Mouse (Mus musculus): ENCODE results near the gene Caln1. TPM values are rescaled to one million over a fixed set of nuclear protein-coding genes. Genes with fewer than 3 reads are reported as not detected.

Caln1 gene
- polyA plus RNA-seq, 1 experiment: not detected

DNA sequence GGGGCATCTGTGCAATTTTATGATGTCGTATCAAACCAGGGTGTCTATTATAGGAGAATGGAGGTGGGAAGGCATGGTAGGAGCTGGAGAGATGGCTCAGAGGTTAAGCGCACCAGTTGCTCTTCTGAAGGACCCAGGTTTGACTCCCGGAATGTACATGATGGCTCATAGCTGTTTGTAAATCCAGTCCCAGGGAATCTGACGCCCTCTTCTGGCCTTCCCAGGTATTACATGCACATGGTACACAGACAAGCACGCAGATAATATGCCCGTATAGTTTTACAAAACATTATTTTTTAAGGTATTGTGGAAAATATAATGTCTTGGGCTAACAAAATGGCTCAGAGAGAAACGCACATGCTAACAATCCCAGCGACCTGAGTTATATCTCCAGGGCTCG lies 443.8 kb downstream of the Caln1 start:
- Histone ChIP-seq H3K27ac (ENCODE audit: insufficient read depth, low read depth, low read length) (no peak overlapping the region), H3K27me3 (ENCODE audit: control insufficient read depth, insufficient read depth, low read length) (no peaks in the 10 kb centered on the region), H3K4me3 (ENCODE audit: low read depth, low read length) (no peak overlapping the region), H3K36me3 (ENCODE audit: control insufficient read depth, insufficient read depth, low read length) (no peaks in the 10 kb centered on the region), H3K4me1 (ENCODE audit: control insufficient read depth, insufficient read depth, insufficient read length, low read length) (no peaks in the 10 kb centered on the region)
- no peak for TF ChIP-seq POLR2A (IDR thresholded peaks at IDR 0.05; ENCODE audit: low read depth, low read length)
- peak; percentile 17; the same call in 1 of the 2 replicates for TF ChIP-seq CTCF (IDR thresholded peaks at IDR 0.05; ENCODE audit: extremely low read depth, insufficient read length, insufficient replicate concordance, low read depth, low read length)
- 82% methylated on average over 9 of the region's 9 CpGs for WGBS

DNA sequence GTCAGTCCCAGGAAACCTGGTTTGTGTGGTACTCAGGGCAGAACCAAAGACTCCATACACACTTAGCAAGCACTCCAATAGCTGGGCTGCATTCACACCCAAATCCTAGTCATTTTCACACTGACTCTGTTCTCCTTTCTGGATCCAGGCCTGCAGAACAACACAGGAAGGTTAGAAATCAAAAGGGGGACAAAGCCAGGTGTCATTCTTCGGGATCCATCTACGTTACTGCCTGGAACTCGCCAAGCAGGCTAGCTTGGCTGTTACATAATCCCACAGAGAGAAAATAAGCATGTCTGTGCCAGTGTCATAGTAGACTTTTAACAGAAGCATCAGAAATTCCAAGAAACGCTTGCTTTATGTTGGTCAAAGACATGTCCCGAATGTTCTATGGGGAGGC lies 446.1 kb downstream of the Caln1 start:
- 83% methylated on average over 5 of the region's 5 CpGs for WGBS
- no peaks in the 10 kb centered on the region for H3K4me1 ChIP-seq (ENCODE audit: control insufficient read depth, insufficient read depth, insufficient read length, low read length)
- H3K36me3 ChIP-seq (ENCODE audit: control insufficient read depth, insufficient read depth, low read length): no peaks in the 10 kb centered on the region
- no peak overlapping the region for H3K4me3 ChIP-seq (ENCODE audit: low read depth, low read length)
- H3K27me3 ChIP-seq (ENCODE audit: control insufficient read depth, insufficient read depth, low read length): no peaks in the 10 kb centered on the region
- H3K27ac ChIP-seq (ENCODE audit: insufficient read depth, low read depth, low read length): no peak overlapping the region
- TF ChIP-seq POLR2A (IDR thresholded peaks at IDR 0.05; ENCODE audit: low read depth, low read length) (no peak), CTCF (IDR thresholded peaks at IDR 0.05; ENCODE audit: extremely low read depth, insufficient read length, insufficient replicate concordance, low read depth, low read length) (no peak)

DNA sequence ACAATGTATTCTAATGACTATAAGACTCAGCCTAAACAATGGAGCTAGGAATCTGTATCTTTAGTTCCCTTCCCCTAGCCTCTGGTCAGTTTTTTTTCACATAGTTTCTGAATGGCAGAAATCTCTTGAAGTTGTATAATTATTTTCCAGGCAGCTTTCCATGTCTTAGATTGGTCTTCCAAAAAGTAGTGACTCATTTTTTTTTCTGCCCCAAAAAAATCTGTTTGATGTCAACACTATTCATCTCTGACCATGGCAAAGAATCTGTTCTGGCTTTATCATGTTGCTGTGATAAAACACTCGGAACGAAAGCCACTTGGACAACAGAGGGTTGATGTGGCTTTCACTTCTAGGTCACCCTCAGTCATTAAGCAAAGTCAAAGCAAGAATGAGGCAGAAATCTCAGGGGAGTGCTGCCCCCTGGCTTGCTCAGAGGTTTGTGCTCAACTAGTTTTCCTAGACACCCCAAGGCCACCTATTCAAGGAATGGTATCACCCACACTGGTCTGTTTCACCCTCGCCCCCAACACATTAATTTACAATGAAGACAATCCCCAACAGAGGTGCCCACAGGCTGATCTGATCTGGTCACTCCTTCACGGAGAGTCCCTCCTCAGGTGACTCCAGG lies 450.9 kb downstream of the Caln1 start:
- no peak overlapping the region for H3K27ac ChIP-seq (ENCODE audit: insufficient read depth, low read depth, low read length)
- TF ChIP-seq POLR2A (IDR thresholded peaks at IDR 0.05; ENCODE audit: low read depth, low read length) (no peak), CTCF (IDR thresholded peaks at IDR 0.05; ENCODE audit: extremely low read depth, insufficient read length, insufficient replicate concordance, low read depth, low read length) (no peak)
- no peaks in the 10 kb centered on the region for H3K4me1 ChIP-seq (ENCODE audit: control insufficient read depth, insufficient read depth, insufficient read length, low read length)
- 65% methylated on average over 4 of the region's 4 CpGs for WGBS
- H3K4me3 ChIP-seq (ENCODE audit: low read depth, low read length): no peak overlapping the region
- H3K36me3 ChIP-seq (ENCODE audit: control insufficient read depth, insufficient read depth, low read length): no peaks in the 10 kb centered on the region
- no peaks in the 10 kb centered on the region for H3K27me3 ChIP-seq (ENCODE audit: control insufficient read depth, insufficient read depth, low read length)

DNA sequence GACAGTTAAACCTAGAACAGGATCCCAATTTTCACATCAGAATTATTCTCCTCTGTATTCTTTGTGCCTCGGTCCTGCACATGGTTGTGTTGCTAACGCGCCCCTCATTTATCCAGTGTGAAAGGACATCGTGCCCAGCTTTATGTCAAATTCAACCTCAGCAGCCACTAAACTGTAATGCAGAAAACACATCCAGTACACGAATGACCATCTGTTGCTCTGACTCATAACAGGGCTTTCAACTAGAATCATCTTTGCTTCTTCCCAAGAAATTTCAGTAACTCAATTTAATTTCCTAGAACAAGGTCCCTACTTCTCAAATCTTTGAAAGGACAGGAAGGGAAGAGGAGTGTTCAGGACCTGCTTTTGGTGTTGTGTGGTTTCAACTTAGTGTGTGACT lies 451.4 kb downstream of the Caln1 start:
- TF ChIP-seq CTCF (IDR thresholded peaks at IDR 0.05; ENCODE audit: extremely low read depth, insufficient read length, insufficient replicate concordance, low read depth, low read length): no peak
- no peak for TF ChIP-seq POLR2A (IDR thresholded peaks at IDR 0.05; ENCODE audit: low read depth, low read length)
- 82% methylated on average over 5 of the region's 5 CpGs for whole genome bisulfite sequencing
- H3K4me1 ChIP-seq (ENCODE audit: control insufficient read depth, insufficient read depth, insufficient read length, low read length): no peaks in the 10 kb centered on the region
- H3K4me3 ChIP-seq (ENCODE audit: low read depth, low read length): no peak overlapping the region
- no peaks in the 10 kb centered on the region for H3K36me3 ChIP-seq (ENCODE audit: control insufficient read depth, insufficient read depth, low read length)
- H3K27me3 ChIP-seq (ENCODE audit: control insufficient read depth, insufficient read depth, low read length): no peaks in the 10 kb centered on the region
- no peak overlapping the region for H3K27ac ChIP-seq (ENCODE audit: insufficient read depth, low read depth, low read length)

DNA sequence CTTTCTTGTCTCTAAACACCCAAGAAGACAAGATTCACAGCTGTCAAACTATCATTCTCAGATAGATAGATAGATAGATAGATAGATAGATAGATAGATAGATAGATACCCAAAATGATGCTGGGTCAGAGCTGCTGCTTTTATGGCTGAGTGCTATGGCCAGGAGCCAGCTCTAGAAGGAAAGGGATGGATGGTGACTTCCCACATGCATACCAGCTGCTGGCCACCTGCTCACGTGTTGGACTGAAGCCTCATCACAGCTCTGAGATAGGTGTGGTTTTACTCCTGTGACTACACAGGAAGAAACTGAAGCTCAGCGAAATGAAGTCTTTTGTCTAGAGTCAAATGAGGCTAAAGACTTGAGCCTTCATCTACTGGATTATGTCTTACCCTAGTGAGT lies 456.5 kb downstream of the Caln1 start:
- TF ChIP-seq CTCF (IDR thresholded peaks at IDR 0.05; ENCODE audit: extremely low read depth, insufficient read length, insufficient replicate concordance, low read depth, low read length) (no peak), POLR2A (IDR thresholded peaks at IDR 0.05; ENCODE audit: low read depth, low read length) (no peak)
- Histone ChIP-seq H3K4me1 (ENCODE audit: control insufficient read depth, insufficient read depth, insufficient read length, low read length) (no peaks in the 10 kb centered on the region), H3K27ac (ENCODE audit: insufficient read depth, low read depth, low read length) (no peak overlapping the region), H3K36me3 (ENCODE audit: control insufficient read depth, insufficient read depth, low read length) (no peaks in the 10 kb centered on the region), H3K27me3 (ENCODE audit: control insufficient read depth, insufficient read depth, low read length) (no peaks in the 10 kb centered on the region), H3K4me3 (ENCODE audit: low read depth, low read length) (no peak overlapping the region)
- WGBS: 65% methylated on average over 2 of the region's 2 CpGs

DNA sequence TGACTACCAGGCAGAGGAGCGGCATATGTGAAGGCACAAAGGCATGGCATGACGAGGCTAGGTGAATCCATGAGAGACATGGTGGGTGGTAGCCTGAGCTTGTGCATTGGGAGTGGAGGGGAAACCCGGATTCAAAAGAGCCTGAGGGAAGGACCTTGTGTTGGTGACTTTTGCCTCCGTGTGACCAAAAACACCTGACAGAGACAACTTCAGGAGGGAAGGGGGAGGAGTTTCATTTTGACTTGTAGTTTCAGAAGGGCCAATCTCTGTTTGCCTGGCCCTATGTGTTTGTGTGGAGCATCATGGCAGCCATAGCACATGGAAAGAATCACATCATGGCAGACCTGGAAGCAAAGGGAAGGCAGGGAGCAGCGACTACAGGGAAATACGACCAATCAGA lies 479.3 kb downstream of the Caln1 start:
- no peak overlapping the region for H3K4me3 ChIP-seq (ENCODE audit: low read depth, low read length)
- H3K36me3 ChIP-seq (ENCODE audit: control insufficient read depth, insufficient read depth, low read length): no peaks in the 10 kb centered on the region
- no peaks in the 10 kb centered on the region for H3K4me1 ChIP-seq (ENCODE audit: control insufficient read depth, insufficient read depth, insufficient read length, low read length)
- H3K27me3 ChIP-seq (ENCODE audit: control insufficient read depth, insufficient read depth, low read length): no peaks in the 10 kb centered on the region
- TF ChIP-seq POLR2A (IDR thresholded peaks at IDR 0.05; ENCODE audit: low read depth, low read length) (no peak), CTCF (IDR thresholded peaks at IDR 0.05; ENCODE audit: extremely low read depth, insufficient read length, insufficient replicate concordance, low read depth, low read length) (no peak)
- 80% methylated on average over 6 of the region's 6 CpGs for WGBS
- H3K27ac ChIP-seq (ENCODE audit: insufficient read depth, low read depth, low read length): no peak overlapping the region

DNA sequence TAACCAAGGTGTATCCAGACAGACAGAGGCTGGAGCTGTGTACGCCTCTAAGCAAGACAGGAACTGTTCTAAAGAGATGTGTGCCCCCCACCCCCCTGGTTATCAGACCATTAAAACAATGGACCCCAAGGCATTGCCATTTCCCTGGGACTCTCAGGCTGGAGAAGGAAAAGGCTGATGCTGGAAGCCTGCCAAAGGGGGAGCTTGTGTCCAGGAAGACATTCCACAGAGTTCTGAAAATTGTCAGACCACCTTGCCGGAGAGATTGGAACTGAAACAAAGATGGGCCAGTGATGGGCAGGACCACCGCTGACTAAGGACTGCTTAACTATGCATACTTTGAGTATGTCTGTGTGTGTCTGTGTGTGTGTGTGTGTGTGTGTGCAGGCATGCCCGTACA lies 480.4 kb downstream of the Caln1 start:
- no peaks in the 10 kb centered on the region for H3K36me3 ChIP-seq (ENCODE audit: control insufficient read depth, insufficient read depth, low read length)
- TF ChIP-seq POLR2A (IDR thresholded peaks at IDR 0.05; ENCODE audit: low read depth, low read length): no peak
- 76% methylated on average over 4 of the region's 4 CpGs for WGBS

More for the DNA sequence above, 480.4 kb downstream of the Caln1 start:
- Histone ChIP-seq H3K4me3 (ENCODE audit: low read depth, low read length) (no peak overlapping the region), H3K27ac (ENCODE audit: insufficient read depth, low read depth, low read length) (no peak overlapping the region), H3K4me1 (ENCODE audit: control insufficient read depth, insufficient read depth, insufficient read length, low read length) (no peaks in the 10 kb centered on the region), H3K27me3 (ENCODE audit: control insufficient read depth, insufficient read depth, low read length) (no peaks in the 10 kb centered on the region)
